Mouse (Mus musculus): ENCODE results near the gene Kcng1. TPM values are rescaled to one million over a fixed set of nuclear protein-coding genes. Genes with fewer than 3 reads are reported as not detected.

Gene Kcng1
- total RNA-seq (2023), result not detected

DNA sequence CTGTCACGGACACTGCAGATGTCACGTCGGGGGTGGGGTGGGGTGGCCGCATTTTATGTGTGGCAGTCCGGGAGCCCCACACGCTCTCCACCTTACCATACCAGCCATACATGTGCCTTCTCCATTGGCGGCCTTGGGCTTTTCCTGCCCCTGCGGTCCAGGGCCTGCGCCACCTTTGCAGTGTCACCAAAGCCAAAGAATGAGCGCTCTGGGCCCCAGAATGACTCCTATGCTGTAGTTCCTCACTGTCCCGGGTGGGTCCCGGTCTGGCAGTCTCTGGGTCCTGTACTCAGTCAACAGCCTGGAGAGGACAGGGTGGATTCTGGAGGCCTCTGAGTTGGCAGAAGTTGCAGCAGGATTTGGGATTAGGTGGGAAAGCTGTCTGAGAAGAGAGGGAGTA is at the start of gene Kcng1:
Kcng1 (minus strand) TSS at position 155 of the 400 bp plus-strand sequence.

DNA sequence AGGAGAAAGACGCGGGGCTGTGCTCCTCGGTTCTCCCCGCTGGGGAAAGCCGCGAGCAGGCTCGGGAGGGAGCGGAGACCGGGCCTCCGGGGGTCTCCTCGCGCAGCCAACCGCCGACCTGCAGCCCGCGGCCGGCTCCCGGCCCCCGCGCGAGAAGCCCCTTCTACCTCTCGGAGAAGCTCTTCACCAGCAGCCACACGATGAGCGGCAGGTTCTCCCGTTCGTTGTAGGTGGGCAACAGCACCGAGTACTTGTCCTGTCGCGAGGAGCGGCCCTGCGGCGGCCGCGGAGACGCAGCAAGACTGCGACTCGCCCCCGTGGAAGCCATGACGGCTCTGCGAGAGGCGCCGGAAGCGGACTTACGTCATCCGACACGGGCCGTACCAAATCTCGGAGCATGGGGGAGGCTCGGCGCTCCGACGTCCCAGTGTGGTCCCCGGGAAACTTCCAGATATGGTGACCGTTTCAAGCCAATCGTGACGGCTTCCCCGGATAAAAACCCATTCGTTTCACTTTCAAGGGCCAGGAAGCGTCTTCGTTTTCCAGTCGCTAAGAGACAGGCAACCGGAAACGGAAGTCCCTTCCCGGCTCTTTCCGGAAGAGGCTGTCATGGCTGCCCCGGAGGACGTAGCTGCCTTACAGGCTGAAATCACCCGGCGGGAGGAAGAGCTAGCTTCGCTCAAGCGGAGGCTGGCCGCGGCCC is 51.4 kb downstream of the Kcng1 start, which contains the start of the genes Gm20716, Dpm1 and Mocs3:
Gm20716 (minus strand) TSS at position 339 of the 703 bp plus-strand sequence.
Dpm1 (minus strand) TSS at position 566 of the 703 bp plus-strand sequence.
Mocs3 (plus strand) TSS at position 597 of the 703 bp plus-strand sequence.

Other genes starting within 250 kb of the Kcng1 start
- 3.9 TPM for gene Pard6b, start 200.7 kb downstream of the Kcng1 start, total RNA-seq (2023)
- 106 TPM for gene Adnp, start 74.6 kb downstream of the Kcng1 start, total RNA-seq (2023)
- not detected for gene Gm20716, start 51.4 kb downstream of the Kcng1 start, total RNA-seq (2023)
- gene Dpm1, start 51.1 kb downstream of the Kcng1 start, total RNA-seq (2023), result 158 TPM
- 15.3 TPM for gene Mocs3, start 51.1 kb downstream of the Kcng1 start, total RNA-seq (2023)